Mouse (Mus musculus) neural tube, embryonic 10.5 days (tissue): Measurements from ENCODE around the gene Npm1.

Experiments used
- DNase-seq: peaks from one replicate; pipeline ENCODE4 v3.0.0-alpha.2; 2017; ENCODE audit warnings: low spot score; ENCODE audit errors: extremely low spot score

Npm1 gene

GRCm38 (mm10) chr11:33181804-33182203 lies 18.8 kb upstream of the Npm1 start:
- no peak for DNase-seq

- DNase-seq = peak; percentile 51
Measured at GRCm38 (mm10) chr11:33180701-33181116, 17.7 kb upstream of the Npm1 start.

GRCm38 (mm10) chr11:33179802-33180201 lies 16.8 kb upstream of the Npm1 start:
- DNase-seq = no peak

- peak; percentile 53 for DNase-seq
Measured at GRCm38 (mm10) chr11:33176525-33177245, 13.7 kb upstream of the Npm1 start.

- no peak for DNase-seq
Measured at GRCm38 (mm10) chr11:33175768-33176167, 12.8 kb upstream of the Npm1 start.

DNA sequence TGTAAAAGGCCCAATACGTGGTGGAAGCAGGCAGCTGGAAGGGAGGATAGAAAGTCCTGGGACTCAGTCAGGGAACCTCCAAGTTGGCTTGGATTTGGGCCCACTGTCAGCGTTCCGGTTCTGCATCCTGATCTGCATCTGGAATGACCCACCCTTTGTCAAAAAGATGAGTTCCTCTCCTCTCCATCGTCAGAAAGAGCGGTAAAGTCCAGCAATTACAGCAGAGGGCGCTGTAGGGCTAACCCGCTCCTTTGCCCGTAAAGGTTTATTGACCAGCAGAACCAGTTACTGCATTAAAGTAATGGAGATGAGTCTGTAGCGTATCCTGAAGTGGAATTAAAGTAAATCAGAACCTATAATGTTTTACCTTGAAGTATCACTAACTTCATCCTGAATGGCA lies 7.5 kb upstream of the Npm1 start:
- peak; percentile 65 for DNase-seq

DNA sequence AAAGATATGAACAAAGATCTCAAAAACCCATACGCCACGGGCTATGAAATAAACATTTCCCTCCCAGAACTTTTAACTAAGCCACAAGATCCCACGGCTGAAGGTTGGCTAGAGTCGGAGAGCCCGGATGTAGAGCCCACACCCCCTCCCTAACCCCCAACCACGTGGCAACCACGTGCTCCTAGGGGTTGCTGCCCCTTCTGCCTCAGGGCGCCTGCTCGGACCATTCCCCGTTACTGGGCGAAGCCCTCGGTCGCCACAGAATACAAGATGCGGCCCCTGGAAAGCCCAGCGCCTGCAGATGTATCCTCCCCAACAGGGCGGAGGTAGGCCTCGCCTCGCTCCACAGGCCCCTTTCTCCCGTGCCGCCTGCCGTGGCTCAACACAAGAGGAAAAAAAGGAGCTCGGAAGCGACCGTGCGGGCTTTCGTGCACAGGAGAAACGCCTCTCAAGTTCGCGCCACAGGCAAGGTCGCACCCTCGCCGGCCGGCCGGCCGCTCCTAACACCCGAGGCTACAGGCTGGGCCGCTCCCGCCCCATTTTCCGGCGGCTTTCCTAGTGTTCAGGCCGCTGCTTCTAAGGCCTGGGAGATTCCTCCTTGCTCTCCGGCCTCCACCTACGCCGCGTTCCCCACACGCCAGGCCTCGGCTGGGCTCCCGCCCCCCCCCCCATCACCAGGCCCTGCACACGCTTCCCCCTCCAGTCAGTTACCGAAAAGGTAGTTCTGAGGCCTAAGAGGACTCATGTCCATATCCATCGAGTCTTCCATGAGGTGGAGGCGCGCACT lies 602 bp downstream of the Npm1 start:
- peak; percentile 79 for DNase-seq

- DNase-seq = no peak
Measured at GRCm38 (mm10) chr11:33159741-33160140, 3.3 kb downstream of the Npm1 start.

DNA sequence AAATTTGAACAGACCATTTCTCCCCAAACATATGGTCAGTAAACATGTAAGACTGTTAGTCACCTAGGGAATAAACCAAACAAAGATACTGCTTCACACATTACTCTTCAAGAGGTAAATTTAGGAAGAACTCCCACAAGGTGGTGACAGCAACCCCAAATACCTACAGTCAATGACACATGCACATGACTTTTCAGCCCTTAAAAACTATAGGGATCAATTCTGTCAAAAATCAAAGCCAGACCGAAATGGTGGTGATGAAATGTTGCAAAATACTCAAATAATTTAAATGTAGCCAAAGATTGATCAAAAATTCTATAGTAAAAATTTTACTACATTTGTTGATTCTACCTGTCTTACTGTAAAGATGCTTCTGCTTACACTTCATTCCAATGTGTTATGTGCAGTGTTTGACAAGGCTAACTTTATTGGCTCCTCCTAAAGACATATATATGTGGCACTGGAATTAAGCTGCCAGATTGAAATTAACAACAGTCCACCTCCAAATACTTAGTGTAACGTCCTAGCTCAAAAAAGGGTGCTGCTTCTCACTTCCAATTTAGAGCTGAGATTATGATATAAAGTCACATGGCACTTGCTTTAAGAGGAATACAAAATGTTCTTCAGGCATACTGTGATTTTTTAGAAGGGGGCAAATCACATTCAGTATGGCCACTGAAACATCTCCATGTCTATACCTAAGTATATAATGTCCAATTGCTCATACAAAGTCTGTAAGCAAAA lies 5.4 kb downstream of the Npm1 start:
- no peak for DNase-seq

- no peak for DNase-seq
Measured at GRCm38 (mm10) chr11:33156436-33157015, 6.5 kb downstream of the Npm1 start.

DNA sequence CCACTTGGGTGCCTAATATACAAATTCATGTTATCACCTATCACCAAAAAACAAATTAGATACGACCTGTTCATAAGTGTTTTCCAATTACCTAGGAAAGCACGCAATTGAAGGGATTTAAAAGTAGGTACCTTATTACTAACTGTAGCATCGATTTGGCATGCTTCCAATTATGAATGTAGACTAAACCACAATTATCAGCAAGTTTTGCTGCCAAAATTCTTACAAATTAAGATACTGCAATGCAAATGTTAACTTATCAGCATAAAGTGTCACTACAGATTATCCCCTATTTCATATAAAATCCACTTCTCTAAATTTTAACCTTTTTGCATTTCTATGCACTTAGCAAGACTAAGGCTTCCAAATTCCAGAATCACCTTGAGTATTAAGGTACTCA lies 8.5 kb downstream of the Npm1 start:
- no peak for DNase-seq

- DNase-seq = no peak
Measured at GRCm38 (mm10) chr11:33152997-33153396, 10.0 kb downstream of the Npm1 start.

GRCm38 (mm10) chr11:33151780-33152145 lies 11.2 kb downstream of the Npm1 start:
- DNase-seq = no peak

DNA sequence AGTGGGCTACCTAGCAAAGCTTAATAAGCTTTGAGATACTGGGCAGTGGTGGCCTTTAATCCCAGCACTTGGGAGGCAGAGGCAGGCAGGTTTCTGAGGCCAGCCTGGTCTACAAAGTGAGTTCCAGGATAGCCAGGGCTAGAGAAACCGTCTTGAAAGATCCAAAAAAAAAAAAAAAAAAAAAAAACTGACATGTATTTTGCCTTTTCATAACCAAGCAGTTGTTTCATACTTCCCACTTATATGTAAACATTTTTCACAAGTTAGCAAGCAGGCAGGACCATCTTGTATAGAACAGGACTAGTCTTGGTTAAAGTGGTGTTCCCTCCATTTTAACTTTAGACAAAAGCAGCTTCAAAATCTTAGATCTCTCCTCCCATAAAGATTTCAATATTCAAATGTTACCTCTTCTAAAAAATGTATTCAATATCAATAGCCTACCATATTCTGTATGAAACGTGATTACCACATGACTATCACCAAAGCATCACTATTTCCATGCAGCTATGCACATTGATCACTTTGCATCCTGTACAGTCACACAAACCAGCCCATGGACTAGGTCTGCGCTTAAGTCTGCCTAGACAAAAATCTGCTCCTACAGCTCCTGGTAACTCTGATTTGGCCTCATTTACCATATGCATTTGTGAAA lies 11.8 kb downstream of the Npm1 start:
- no peak for DNase-seq

DNA sequence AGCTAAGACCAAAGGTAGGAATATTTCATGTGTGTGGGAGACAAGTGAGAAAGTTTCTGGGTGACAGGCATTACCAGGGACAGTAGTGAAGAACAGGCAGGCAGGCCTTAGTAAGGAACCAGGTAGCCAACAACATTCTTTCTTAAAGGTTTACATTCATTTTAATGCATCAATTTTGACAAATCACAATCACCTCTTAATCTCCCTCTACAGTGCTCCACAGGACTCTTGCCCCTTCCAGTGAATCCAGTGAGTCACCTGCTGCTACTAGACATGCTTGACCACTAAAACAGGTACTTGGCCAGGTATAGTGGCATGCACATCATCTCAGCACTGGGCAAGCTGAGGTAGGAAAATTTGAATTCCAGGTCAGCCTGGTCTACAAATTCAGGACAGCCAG lies 12.6 kb downstream of the Npm1 start:
- DNase-seq = no peak

DNA sequence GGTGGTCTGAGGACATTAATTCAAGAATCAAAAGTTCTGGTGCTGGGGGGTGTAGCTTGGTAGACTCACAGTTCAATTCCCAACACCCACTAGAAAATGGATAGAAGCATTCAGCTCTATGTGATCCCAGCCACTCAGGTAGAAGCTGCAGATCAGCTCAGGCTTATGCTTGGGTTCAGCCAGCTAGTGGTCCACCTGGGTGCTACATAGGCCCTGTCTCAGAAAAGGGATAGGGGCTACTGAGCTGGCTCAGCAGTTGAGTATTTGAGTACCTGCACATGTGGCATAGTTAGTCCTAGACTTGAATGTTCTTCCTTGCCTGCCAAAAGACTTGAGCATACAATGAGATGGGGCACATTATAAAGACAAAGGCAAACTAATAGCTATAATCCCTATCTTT lies 13.6 kb downstream of the Npm1 start:
- no peak for DNase-seq

- DNase-seq = no peak
Measured at GRCm38 (mm10) chr11:33149088-33149436, 13.9 kb downstream of the Npm1 start.

DNA sequence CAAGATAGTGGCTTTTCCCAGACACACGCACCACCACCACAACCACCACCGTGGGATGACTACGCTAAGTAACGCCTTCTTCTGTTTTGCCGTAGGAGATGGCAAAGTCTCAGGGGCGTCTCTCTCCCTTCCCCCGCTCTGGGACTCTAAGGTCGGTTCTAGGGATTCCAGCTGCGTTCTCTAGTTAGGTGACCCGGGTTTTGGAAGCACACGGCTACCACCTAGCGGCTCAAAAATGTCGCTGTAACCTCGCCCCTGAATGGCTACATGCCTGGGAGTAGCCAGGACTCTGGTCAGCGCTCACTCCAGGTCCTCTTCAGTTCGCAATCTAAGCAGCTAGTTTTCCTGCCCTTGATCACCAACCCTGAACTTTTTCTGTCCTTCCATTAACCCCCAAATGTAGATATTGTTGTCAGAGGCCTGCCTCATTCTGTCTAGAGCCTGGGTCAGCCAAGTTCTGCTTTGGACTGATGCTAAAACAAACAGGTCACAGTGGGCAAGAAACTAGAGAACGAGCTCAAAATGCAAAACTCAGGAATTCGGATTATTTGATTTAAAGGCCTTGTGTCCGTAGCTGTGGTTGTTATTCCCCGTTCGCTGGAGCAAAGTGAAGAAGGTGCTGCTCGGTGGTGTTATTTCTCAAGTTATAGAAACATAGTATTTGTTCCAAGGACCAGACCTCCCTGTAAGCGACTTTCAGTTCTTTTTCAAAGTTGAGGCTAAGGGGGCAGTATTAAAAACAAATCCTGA lies 14.5 kb downstream of the Npm1 start:
- DNase-seq = no peak

GRCm38 (mm10) chr11:33147572-33148337 lies 15.3 kb downstream of the Npm1 start:
- peak; percentile 80 for DNase-seq

GRCm38 (mm10) chr11:33147171-33147571 lies 15.8 kb downstream of the Npm1 start, which contains the start of gene Fgf18:
Gene Fgf18 (minus strand): TSS chr11:33147400.
- DNase-seq = no peak
